Mouse (Mus musculus): ENCODE measurements around the gene Rflnb.
A peak's percentile ranks its signal among the peaks of the same experiment; 100 is the strongest.

- TF ChIP-seq CTCF (IDR thresholded peaks at IDR 0.05; ENCODE audit: low read depth, low read length) = peak; percentile 48
- TF ChIP-seq POLR2A (IDR thresholded peaks at IDR 0.05; ENCODE audit: extremely low read depth, insufficient read depth, low read length) = no peak
Measured at GRCm38 (mm10) chr11:75973988-75974387, 53.6 kb downstream of the Rflnb start.
